Mouse (Mus musculus) heart, embryonic 14.5 days (tissue): ENCODE data around the gene Aplp1. TPM values are rescaled to one million over a fixed set of nuclear protein-coding genes. Genes with fewer than 3 reads are reported as not detected.

Experiments
- ATAC-seq: fragments of 200-750 bp; cut with Nextera tagmentation; 2 replicates; pipeline ENCODE4 v1.8.0; 2017; ENCODE audit warnings: low read depth, moderate TSS enrichment; ENCODE audit not compliant: insufficient number of reproducible peaks, insufficient read depth, low FRiP score
- H3K27ac ChIP-seq, 2 experiments: fragments of 200-500 bp in 1 of 2; fragments of 300-500 bp in 1 of 2; sonication (generic) in 1 of 2; replicated peaks in 1 of 2; 2 replicates each; pipeline ENCODE4 v1.5.1; 2012 to 2014; ENCODE audit warnings: low read depth in 2 of 2, low read length in 2 of 2, control low read depth in 1 of 2, mild to moderate bottlenecking in 1 of 2, mixed read lengths in 1 of 2; ENCODE audit not compliant: control insufficient read depth in 1 of 2, insufficient read depth in 1 of 2
- H3K27me3 ChIP-seq: fragments of 300-500 bp; sonication (generic); 2 replicates; pipeline ENCODE4 v1.6.1; 2014; ENCODE audit warnings: mild to moderate bottlenecking, low read length, control low read depth; ENCODE audit not compliant: control insufficient read depth, insufficient read depth
- H3K36me3 ChIP-seq: fragments of 300-500 bp; sonication (generic); 2 replicates; pipeline ENCODE4 v1.6.1; 2014; ENCODE audit warnings: mild to moderate bottlenecking, control low read depth, low read length, mixed read lengths; ENCODE audit not compliant: control insufficient read depth, insufficient read depth
- H3K4me1 ChIP-seq, 2 experiments: fragments of 200-500 bp in 1 of 2; fragments of 300-500 bp in 1 of 2; sonication (generic) in 1 of 2; 2 replicates each; pipeline ENCODE4 v1.6.1; 2012 to 2014; ENCODE audit warnings: low read length in 2 of 2, control low read depth in 1 of 2, mixed read lengths in 1 of 2; ENCODE audit not compliant: control insufficient read depth in 2 of 2, insufficient read depth in 2 of 2
- H3K4me2 ChIP-seq: fragments of 300-500 bp; sonication (generic); 2 replicates; pipeline ENCODE4 v1.6.1; 2014; ENCODE audit warnings: mild to moderate bottlenecking, low read length
- H3K4me3 ChIP-seq, 2 experiments: fragments of 200-500 bp in 1 of 2; fragments of 300-500 bp in 1 of 2; sonication (generic) in 1 of 2; 2 replicates each; pipeline ENCODE4 v1.5.1; 2012 to 2014; ENCODE audit warnings: low read length in 2 of 2, mild to moderate bottlenecking in 2 of 2, control low read depth in 1 of 2, low read depth in 1 of 2, moderate library complexity in 1 of 2; ENCODE audit not compliant: control insufficient read depth in 1 of 2, insufficient read depth in 1 of 2
- H3K9ac ChIP-seq: fragments of 300-500 bp; sonication (generic); 2 replicates; pipeline ENCODE4 v1.6.1; 2014; ENCODE audit warnings: mild to moderate bottlenecking, low read length
- H3K9me3 ChIP-seq: fragments of 300-500 bp; sonication (generic); 2 replicates; pipeline ENCODE4 v1.6.1; 2016; ENCODE audit warnings: low read length, control low read depth; ENCODE audit not compliant: control insufficient read depth
- WGBS: fragments of 180-500 bp; shearing (Covaris S2); extraction: QIAGEN DNeasy Blood & Tissue Kit; methylation state at CpG from one replicate; pipeline ENCODE4 v1.1.7; 2014; 5-methylcytosine and 5-hydroxymethylcytosine counted together
- polyA plus RNA-seq: library from polyadenylated mRNA; unstranded; fragments of >200 nt; fragmentation: Nextera tagmentation; extraction: Ambion mirVana; gene quantifications from 2 replicates; pipeline ENCODE4 v1.2.1, GENCODE M21; 2014

The Aplp1 gene
- polyA plus RNA-seq, 1 experiment from 2014 or later: 21.2 TPM

- Histone ChIP-seq H3K4me3 (no peak within 1 kb of the TSS; a peak in 1 of 4 replicates), H3K27ac (no peak within 1 kb of the TSS), H3K4me1 (peaks cover 0 to 3% of the 10 kb centered on the region in 2 experiments; a peak in 1 of 4 replicates), H3K36me3 (no peaks in the 10 kb centered on the region), H3K27me3 (peaks cover 97% of the 10 kb centered on the region), H3K4me2 (peak within 1 kb of the TSS; percentile 14), H3K9me3 (no peaks in the 10 kb centered on the region), H3K9ac (no peak within 1 kb of the TSS)
- 3% methylated on average over 16 of the region's 16 CpGs for WGBS
- ATAC-seq: no peak
Measured at GRCm38 (mm10) chr7:30457629-30458330, 12.4 kb upstream of the Aplp1 start, which contains the start of the genes Kirrel2 and Nphs1. TSS of gene Kirrel2 (minus strand) at chr7:30457690. TSS of gene Nphs1 (plus strand) at chr7:30458315.

DNA sequence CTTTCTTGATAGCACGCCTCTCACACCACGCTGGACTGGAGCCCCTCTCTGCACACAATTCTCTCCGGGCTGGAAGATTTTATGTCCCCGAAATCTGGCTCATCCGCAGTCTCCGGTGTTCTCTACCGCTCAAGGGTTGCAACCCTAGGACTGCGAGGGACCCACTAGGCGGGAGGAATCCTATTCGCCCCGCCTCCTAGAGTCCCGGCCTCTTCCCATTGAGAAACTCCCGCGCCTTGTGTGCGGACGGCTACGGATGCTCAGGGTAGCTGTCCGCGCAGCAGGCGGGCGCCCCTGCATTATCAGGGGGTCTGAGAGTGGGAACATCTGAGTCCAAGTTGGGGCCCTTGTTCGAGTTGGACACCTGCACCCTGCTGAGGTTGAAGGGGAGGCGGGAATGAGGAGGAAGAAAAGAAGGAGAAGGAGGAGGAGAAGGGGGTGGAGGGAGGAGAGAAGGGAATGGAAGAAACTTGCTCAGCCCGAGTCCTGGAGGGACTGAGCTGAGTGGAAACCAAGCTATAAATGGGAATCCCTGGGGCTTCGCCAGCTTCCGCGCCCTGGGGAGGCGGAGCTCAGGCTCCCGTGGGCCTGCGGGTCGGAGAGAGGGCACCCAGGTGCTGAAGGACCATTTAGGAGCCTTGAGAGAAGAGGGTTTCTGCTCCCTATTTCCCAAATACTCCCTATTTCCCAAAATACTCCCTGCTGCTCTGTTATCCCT, 11.7 kb upstream of the Aplp1 start:
- no peak overlapping the region for H3K27ac ChIP-seq
- H3K9ac ChIP-seq: no peak overlapping the region
- ATAC-seq: no peak
- H3K36me3 ChIP-seq: no peaks in the 10 kb centered on the region
- H3K4me3 ChIP-seq: no peak overlapping the region; a peak in 1 of 4 replicates
- 1% methylated on average over 31 of the region's 31 CpGs for WGBS
- peak overlapping the region; percentile 14 for H3K4me2 ChIP-seq
- H3K4me1 ChIP-seq: peaks cover 0 to 3% of the 10 kb centered on the region in 2 experiments; a peak in 1 of 4 replicates
- H3K9me3 ChIP-seq: no peaks in the 10 kb centered on the region
- H3K27me3 ChIP-seq: peaks cover 97% of the 10 kb centered on the region

DNA sequence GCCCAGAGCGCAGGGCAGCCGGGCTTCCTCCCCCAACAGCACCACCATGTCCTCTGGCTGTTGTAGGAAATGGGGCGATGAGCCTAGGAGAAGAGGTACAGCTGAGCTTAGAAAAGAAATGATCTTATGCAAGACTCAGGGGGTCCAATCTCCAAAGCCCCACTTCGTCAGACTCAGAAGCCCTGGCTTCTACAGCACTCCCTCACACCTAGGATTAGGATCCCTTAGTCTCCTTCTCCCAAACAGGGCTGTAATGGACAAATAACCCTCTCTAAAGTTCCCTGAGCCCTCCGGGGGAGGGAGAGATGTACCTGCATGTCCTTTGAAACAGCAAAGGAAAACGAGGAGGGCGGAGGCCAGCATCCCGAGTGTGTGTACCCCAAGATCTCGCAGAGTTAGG, 11.2 kb upstream of the Aplp1 start:
- no peak for ATAC-seq
- H3K36me3 ChIP-seq: no peaks in the 10 kb centered on the region
- H3K27ac ChIP-seq: no peak overlapping the region
- peaks cover 95% of the 10 kb centered on the region for H3K27me3 ChIP-seq
- 2% methylated on average over 9 of the region's 9 CpGs for WGBS
- peaks cover 0 to 3% of the 10 kb centered on the region in 2 experiments; a peak in 1 of 4 replicates for H3K4me1 ChIP-seq
- H3K4me3 ChIP-seq: no peak overlapping the region
- peak overlapping the region; percentile 14; the same call in 1 of the 2 replicates for H3K4me2 ChIP-seq
- no peak overlapping the region for H3K9ac ChIP-seq
- H3K9me3 ChIP-seq: no peaks in the 10 kb centered on the region

DNA sequence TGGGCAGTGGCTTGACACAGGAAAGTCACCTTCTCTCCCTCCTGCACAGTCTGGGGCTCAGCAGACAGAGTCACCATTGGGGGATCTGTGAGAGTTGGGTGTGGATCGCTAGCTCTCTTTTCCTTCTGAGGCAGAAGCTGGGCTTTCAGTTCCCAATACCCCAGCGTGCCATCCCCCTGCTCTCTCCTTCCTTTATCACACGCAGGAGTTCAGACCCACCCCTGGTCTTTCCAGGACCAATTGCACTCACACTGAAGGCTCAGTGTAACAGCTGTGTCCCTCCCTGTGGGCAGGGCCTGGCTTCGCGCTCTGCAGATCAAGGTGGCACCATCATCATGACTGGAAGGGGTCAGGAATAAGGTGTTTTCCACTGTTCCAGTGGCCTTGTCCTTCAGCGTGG, 8.9 kb upstream of the Aplp1 start:
- 0 out of 4 replicates have a peak overlapping the region, but pooled peaks of 1 of the 2 experiments have one; percentile 4 for H3K4me3 ChIP-seq
- ATAC-seq: no peak
- WGBS: 13% methylated on average over 6 of the region's 6 CpGs

GRCm38 (mm10) chr7:30453766-30454165, 8.4 kb upstream of the Aplp1 start:
- WGBS: 3% methylated on average over 25 of the region's 25 CpGs
- H3K27ac ChIP-seq: no peak overlapping the region
- H3K27me3 ChIP-seq: peaks cover 68% of the 10 kb centered on the region
- no peak overlapping the region for H3K9ac ChIP-seq
- H3K9me3 ChIP-seq: no peaks in the 10 kb centered on the region
- peak overlapping the region in 1 of 2 experiments; percentile 4; a peak in 2 of 4 replicates for H3K4me3 ChIP-seq
- H3K4me2 ChIP-seq: peak overlapping the region; percentile 11; the same call in 1 of the 2 replicates
- H3K4me1 ChIP-seq: peaks cover 0 to 3% of the 10 kb centered on the region in 2 experiments; a peak in 1 of 4 replicates
- ATAC-seq: no peak
- no peaks in the 10 kb centered on the region for H3K36me3 ChIP-seq

More for the DNA sequence above, 8.9 kb upstream of the Aplp1 start:
- H3K9me3 ChIP-seq: no peaks in the 10 kb centered on the region
- peaks cover 0 to 3% of the 10 kb centered on the region in 2 experiments; a peak in 1 of 4 replicates for H3K4me1 ChIP-seq
- H3K27me3 ChIP-seq: peaks cover 73% of the 10 kb centered on the region
- H3K4me2 ChIP-seq: 0 out of 2 replicates have a peak overlapping the region, but pooled peaks have one; percentile 11
- no peak overlapping the region for H3K9ac ChIP-seq
- no peak overlapping the region for H3K27ac ChIP-seq
- no peaks in the 10 kb centered on the region for H3K36me3 ChIP-seq

DNA sequence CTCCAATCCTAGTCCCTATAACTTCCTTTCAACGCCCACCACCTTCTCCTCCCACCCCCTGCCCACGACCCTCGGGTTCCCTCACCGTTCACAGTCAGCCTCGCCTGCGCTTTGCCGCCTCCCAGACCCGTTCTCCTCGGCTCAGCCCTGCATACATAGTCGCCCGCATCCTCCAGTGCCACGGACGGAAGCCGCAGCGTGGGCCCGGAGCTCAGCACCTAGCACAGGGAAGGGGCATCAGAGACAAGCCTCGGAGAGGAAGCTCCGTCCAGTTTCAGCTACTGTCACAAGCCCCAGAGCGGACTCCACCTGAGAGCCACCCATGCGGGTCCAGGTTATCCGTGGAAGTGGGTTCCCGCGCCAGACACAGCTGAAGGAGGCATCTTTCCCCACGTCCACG, 8.0 kb upstream of the Aplp1 start:
- Histone ChIP-seq H3K4me3 (no peak overlapping the region; a peak in 1 of 4 replicates), H3K27ac (no peak overlapping the region)
- 25% methylated on average over 25 of the region's 25 CpGs for WGBS

GRCm38 (mm10) chr7:30450241-30450640, 4.9 kb upstream of the Aplp1 start:
- peaks cover 49% of the 10 kb centered on the region for H3K27me3 ChIP-seq
- H3K4me3 ChIP-seq: no peak overlapping the region
- ATAC-seq: no peak
- 0 out of 2 replicates have a peak, but pooled peaks cover 6% of the 10 kb centered on the region for H3K9me3 ChIP-seq
- no peak overlapping the region for H3K4me2 ChIP-seq
- H3K4me1 ChIP-seq: peaks cover 0 to 3% of the 10 kb centered on the region in 2 experiments; a peak in 1 of 4 replicates
- H3K9ac ChIP-seq: no peak overlapping the region
- H3K27ac ChIP-seq: no peak overlapping the region
- no peaks in the 10 kb centered on the region for H3K36me3 ChIP-seq
- WGBS: 63% methylated on average over 7 of the region's 7 CpGs

More for the DNA sequence above, 8.0 kb upstream of the Aplp1 start:
- Histone ChIP-seq H3K9me3 (no peaks in the 10 kb centered on the region), H3K36me3 (no peaks in the 10 kb centered on the region), H3K4me2 (no peak overlapping the region), H3K9ac (no peak overlapping the region), H3K27me3 (peaks cover 64% of the 10 kb centered on the region), H3K4me1 (peaks cover 0 to 3% of the 10 kb centered on the region in 2 experiments; a peak in 1 of 4 replicates)
- no peak for ATAC-seq
